Mouse (Mus musculus): ENCODE measurements around the gene Gm6217.

Gm6217 gene

GRCm38 (mm10) chr1:82893269-82893668, 37.9 kb downstream of the Gm6217 start:
- ATAC-seq (ENCODE audit: insufficient number of reproducible peaks, low FRiP score, low TSS enrichment), result peak; percentile 80

Data from cerebellum, adult (tissue).